Mouse (Mus musculus) brain, embryonic 14.5 days (tissue): Measurements from ENCODE around the gene Chka.

Experiments used
- CTCF ChIP-seq: fragments of 200-500 bp; IDR thresholded peaks from 2 replicates; pipeline ENCODE4 v1.5.1; 2012; ENCODE audit warnings: inconsistent platforms, mild to moderate bottlenecking, moderate library complexity, borderline replicate concordance; ENCODE audit not compliant: insufficient read depth, insufficient read length; ENCODE audit errors: extremely low read depth
- POLR2A ChIP-seq: fragments of 200-500 bp; IDR thresholded peaks from 2 replicates; pipeline ENCODE4 v1.6.1; 2012; ENCODE audit warnings: mild to moderate bottlenecking, inconsistent platforms, borderline replicate concordance; ENCODE audit not compliant: poor library complexity, insufficient read depth, insufficient read length, severe bottlenecking; ENCODE audit errors: extremely low read depth

DNA sequence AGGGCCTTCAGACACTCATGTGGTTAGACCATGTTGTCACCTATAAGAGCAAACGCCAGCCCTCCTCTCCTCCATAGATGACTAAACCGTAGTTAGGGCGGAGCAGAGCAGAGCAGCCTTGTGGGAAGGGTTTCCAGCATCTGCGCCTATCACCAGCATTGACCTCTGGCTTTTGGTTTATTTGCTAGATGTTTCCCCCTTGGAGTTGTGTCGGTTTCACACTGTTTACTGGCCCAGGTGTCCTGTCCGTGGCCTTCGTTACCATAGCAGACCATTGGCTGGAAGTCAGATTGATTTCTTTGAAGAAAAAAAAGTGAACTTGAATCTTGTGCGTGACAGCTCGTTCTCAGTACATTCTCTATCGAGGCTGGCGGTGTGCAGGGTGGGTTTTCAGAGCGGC lies 35.7 kb upstream of the Chka start:
- TF ChIP-seq CTCF (no peak), POLR2A (no peak)
